Mouse (Mus musculus) lung, embryonic 14.5 days (tissue): ENCODE measurements around the gene Dusp18. TPM values are rescaled to one million over a fixed set of nuclear protein-coding genes. Genes with fewer than 3 reads are reported as not detected.

Experiments used
- ATAC-seq: fragments of 200-750 bp; cut with Nextera tagmentation; 2 replicates; pipeline ENCODE4 v1.8.0; 2017; ENCODE audit warnings: mild to moderate bottlenecking, moderate TSS enrichment, moderate library complexity; ENCODE audit not compliant: insufficient read depth
- DNase-seq: peaks from one replicate; pipeline ENCODE4 v3.0.0-alpha.2; 2015
- H3K27ac ChIP-seq: fragments of 300-500 bp; sonication (generic); 2 replicates; pipeline ENCODE4 v1.5.1; 2014; ENCODE audit warnings: low read depth, mild to moderate bottlenecking, moderate library complexity
- H3K27me3 ChIP-seq: fragments of 300-500 bp; sonication (generic); 2 replicates; pipeline ENCODE4 v1.6.1; 2014; ENCODE audit warnings: low read length, control low read depth; ENCODE audit not compliant: insufficient read depth
- H3K36me3 ChIP-seq: fragments of 300-500 bp; sonication (generic); 2 replicates; pipeline ENCODE4 v1.6.1; 2014; ENCODE audit warnings: control low read depth; ENCODE audit not compliant: insufficient read depth
- H3K4me1 ChIP-seq: fragments of 300-500 bp; sonication (generic); 2 replicates; pipeline ENCODE4 v1.6.1; 2014; ENCODE audit warnings: antibody characterized with exemption, control low read depth; ENCODE audit not compliant: insufficient read depth
- H3K4me2 ChIP-seq: fragments of 300-500 bp; sonication (generic); 2 replicates; pipeline ENCODE4 v1.6.1; 2014; ENCODE audit warnings: mild to moderate bottlenecking
- H3K4me3 ChIP-seq: fragments of 300-500 bp; sonication (generic); 2 replicates; pipeline ENCODE4 v1.5.1; 2014; ENCODE audit warnings: low read depth, low read length
- H3K9ac ChIP-seq: fragments of 300-500 bp; sonication (generic); 2 replicates; pipeline ENCODE4 v1.6.1; 2014
- H3K9me3 ChIP-seq: fragments of 300-500 bp; sonication (generic); 2 replicates; pipeline ENCODE4 v1.6.1; 2016; ENCODE audit warnings: low read depth, low read length, control low read depth
- CTCF ChIP-seq: IDR thresholded peaks from 2 replicates; pipeline ENCODE4 v1.5.1; 2016; ENCODE audit warnings: antibody characterized with exemption, low read depth
- WGBS: fragments of 180-500 bp; shearing (Covaris S2); extraction: QIAGEN DNeasy Blood & Tissue Kit; methylation state at CpG from one replicate; pipeline ENCODE4 v1.1.7; 2014; 5-methylcytosine and 5-hydroxymethylcytosine counted together
- polyA plus RNA-seq: library from polyadenylated mRNA; unstranded; fragments of >200 nt; fragmentation: Nextera tagmentation; extraction: Ambion mirVana; gene quantifications from 2 replicates; pipeline ENCODE4 v1.2.1, GENCODE M21; 2014

Gene Dusp18
- polyA plus RNA-seq = 8.8 and 11.0 TPM in 2 replicates

GRCm38 (mm10) chr11:3894406-3895281 is at the start of gene Dusp18, which contains the start of gene 4921536K21Rik:
Gene Dusp18 (plus strand): TSS chr11:3895240.
Gene 4921536K21Rik (minus strand): TSS chr11:3895098.
- Histone ChIP-seq H3K4me3 (peak within 1 kb of the TSS; percentile 54), H3K27ac (peak within 1 kb of the TSS; percentile 89), H3K4me1 (no peaks in the 10 kb centered on the region), H3K36me3 (no peaks in the 10 kb centered on the region; the same call in 1 of the 2 replicates), H3K9ac (peak within 1 kb of the TSS; percentile 66), H3K9me3 (no peaks in the 10 kb centered on the region), H3K4me2 (peak within 1 kb of the TSS; percentile 91), H3K27me3 (no peaks in the 10 kb centered on the region)
- no peak for TF ChIP-seq CTCF
- ATAC-seq = peak; percentile 99
- WGBS = 2% methylated on average over 46 of the region's 46 CpGs
- peak; percentile 96 for DNase-seq

GRCm38 (mm10) chr11:3846351-3846750 is 48.7 kb upstream of the Dusp18 start:
- Histone ChIP-seq H3K4me3 (no peak overlapping the region), H3K27me3 (no peaks in the 10 kb centered on the region), H3K4me2 (no peak overlapping the region), H3K9ac (no peak overlapping the region), H3K9me3 (no peaks in the 10 kb centered on the region), H3K4me1 (no peaks in the 10 kb centered on the region), H3K27ac (no peak overlapping the region), H3K36me3 (no peaks in the 10 kb centered on the region)
- DNase-seq = no peak
- no peak for ATAC-seq
- no peak for TF ChIP-seq CTCF
- WGBS = 62% methylated on average over 2 of the region's 2 CpGs

DNA sequence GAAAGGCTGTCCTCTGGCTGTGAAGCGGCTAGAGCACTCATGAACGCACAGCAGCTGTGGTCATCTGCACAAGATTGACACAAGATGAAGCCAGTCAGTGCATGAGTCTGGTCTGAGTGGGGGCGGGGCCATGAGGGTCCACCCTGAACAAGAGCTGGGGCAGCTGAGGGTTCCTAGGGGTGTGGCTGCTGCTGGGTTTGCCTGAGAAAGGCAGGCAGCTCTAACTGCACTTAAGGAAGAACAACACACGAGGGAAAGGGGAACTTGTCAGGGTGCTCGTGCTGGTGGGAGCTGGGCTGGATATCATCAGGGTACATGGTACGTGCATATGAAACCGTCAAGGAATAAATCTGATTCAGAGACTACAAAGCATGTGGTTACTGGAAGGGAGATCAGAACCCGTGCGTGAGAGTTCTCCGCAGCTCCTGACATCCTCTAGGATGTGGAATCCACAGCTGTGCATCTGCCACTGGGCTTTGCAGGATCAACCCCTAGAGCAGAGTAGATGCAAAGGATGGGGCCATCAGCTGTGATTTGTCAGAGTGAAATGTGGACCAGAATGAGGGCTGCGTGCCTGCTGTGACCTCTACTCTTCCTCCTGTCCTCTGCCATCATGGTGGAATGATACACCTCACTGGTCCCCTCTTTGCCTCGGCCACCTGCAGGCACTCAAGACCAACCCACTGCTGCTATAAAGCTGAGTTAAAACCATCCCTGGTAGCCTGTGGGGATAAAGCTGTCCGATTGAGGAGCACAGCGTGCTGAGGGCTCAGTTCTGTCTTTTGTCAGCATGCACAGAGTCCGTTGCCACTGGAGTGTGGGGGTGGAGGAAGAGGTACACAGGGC is 45.3 kb upstream of the Dusp18 start:
- Histone ChIP-seq H3K4me3 (no peak overlapping the region), H3K27me3 (no peaks in the 10 kb centered on the region), H3K36me3 (no peaks in the 10 kb centered on the region), H3K4me2 (no peak overlapping the region), H3K4me1 (no peaks in the 10 kb centered on the region), H3K9me3 (no peaks in the 10 kb centered on the region), H3K27ac (no peak overlapping the region), H3K9ac (no peak overlapping the region)
- no peak for TF ChIP-seq CTCF
- no peak for DNase-seq
- 75% methylated on average over 15 of the region's 15 CpGs for WGBS
- no peak for ATAC-seq

- Histone ChIP-seq H3K36me3 (no peaks in the 10 kb centered on the region), H3K4me1 (no peaks in the 10 kb centered on the region), H3K4me2 (no peak overlapping the region), H3K27ac (no peak overlapping the region), H3K9me3 (no peaks in the 10 kb centered on the region), H3K27me3 (no peaks in the 10 kb centered on the region), H3K9ac (no peak overlapping the region), H3K4me3 (no peak overlapping the region)
- DNase-seq = no peak
- WGBS = 78% methylated on average over 2 of the region's 2 CpGs
- TF ChIP-seq CTCF = no peak
- ATAC-seq = no peak
Measured at GRCm38 (mm10) chr11:3850315-3850614, 44.8 kb upstream of the Dusp18 start.

GRCm38 (mm10) chr11:3850746-3851277 is 44.2 kb upstream of the Dusp18 start:
- Histone ChIP-seq H3K27ac (no peak overlapping the region), H3K9ac (no peak overlapping the region), H3K27me3 (no peaks in the 10 kb centered on the region), H3K9me3 (no peaks in the 10 kb centered on the region), H3K4me1 (no peaks in the 10 kb centered on the region), H3K36me3 (no peaks in the 10 kb centered on the region), H3K4me2 (no peak overlapping the region), H3K4me3 (no peak overlapping the region)
- ATAC-seq (no peak), DNase-seq (no peak)
- no peak for TF ChIP-seq CTCF
- 55% methylated on average over 5 of the region's 5 CpGs for WGBS

DNA sequence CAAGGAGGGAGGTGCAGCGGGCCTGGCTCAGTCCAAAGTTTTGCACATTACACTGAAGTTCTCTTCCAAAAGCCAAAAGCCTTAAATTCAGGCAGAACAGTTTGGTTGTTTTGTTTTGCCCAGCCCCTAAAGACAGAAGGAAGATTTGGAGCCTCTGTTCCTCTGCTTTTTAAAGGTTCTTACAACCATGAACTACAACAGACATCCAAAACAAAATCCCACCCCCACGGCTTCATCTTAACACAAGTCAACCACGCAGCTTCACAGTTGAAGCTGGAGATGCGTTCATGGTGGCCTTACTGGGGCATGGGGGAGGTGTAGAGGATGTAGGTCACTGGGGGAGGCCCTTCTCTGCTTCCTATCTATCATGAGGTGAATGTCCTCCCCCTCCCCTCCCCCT is 43.2 kb upstream of the Dusp18 start:
- H3K36me3 ChIP-seq = no peaks in the 10 kb centered on the region
- H3K9ac ChIP-seq = no peak overlapping the region
- ATAC-seq = no peak
- no peak for DNase-seq
- no peak for TF ChIP-seq CTCF
- H3K4me1 ChIP-seq = no peaks in the 10 kb centered on the region
- no peak overlapping the region for H3K4me3 ChIP-seq
- no peaks in the 10 kb centered on the region for H3K9me3 ChIP-seq
- no peaks in the 10 kb centered on the region for H3K27me3 ChIP-seq
- 66% methylated on average over 4 of the region's 4 CpGs for WGBS
- no peak overlapping the region for H3K27ac ChIP-seq
- no peak overlapping the region for H3K4me2 ChIP-seq

DNA sequence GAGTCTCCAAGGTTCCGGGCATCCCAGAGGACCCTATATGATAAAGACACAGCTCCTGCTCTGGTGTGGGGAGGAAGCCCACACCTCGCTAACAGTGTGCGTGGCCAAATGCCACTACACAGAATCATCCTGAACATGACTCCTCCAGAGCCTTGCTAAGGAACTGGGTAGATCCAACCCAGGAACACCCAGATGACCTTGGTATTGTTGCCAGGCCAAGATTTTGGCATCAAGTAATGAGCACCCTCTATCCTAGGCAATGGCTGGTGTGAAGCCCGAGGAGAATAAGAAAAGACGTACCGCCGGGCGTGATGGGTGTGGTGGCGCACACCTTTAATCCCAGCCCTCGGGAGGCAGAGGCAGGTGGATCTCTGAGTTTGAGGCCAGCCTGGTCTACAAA is 42.0 kb upstream of the Dusp18 start:
- Histone ChIP-seq H3K36me3 (no peaks in the 10 kb centered on the region), H3K27ac (no peak overlapping the region), H3K9me3 (no peaks in the 10 kb centered on the region), H3K4me1 (no peaks in the 10 kb centered on the region), H3K4me2 (no peak overlapping the region), H3K9ac (no peak overlapping the region), H3K27me3 (no peaks in the 10 kb centered on the region), H3K4me3 (no peak overlapping the region)
- no peak for TF ChIP-seq CTCF
- ATAC-seq (no peak), DNase-seq (no peak)
- WGBS = 89% methylated on average over 10 of the region's 10 CpGs
